Mouse (Mus musculus) midbrain, postnatal 0 days (tissue): ENCODE measurements at regions not wholly inside any gene's neighbourhood (a gene's known extent, or its start where the extent isn't known, plus 50 kb on each side); places are given as distances from the start of the nearest gene placed in this dataset.

ENCODE experiments used
- ATAC-seq: fragments of 200-750 bp; cut with Nextera tagmentation; 2 replicates; pipeline ENCODE4 v1.8.0; 2017; ENCODE audit warnings: moderate number of reproducible peaks, mild to moderate bottlenecking, moderate TSS enrichment, moderate library complexity; ENCODE audit not compliant: low FRiP score
- DNase-seq: peaks from one replicate; pipeline ENCODE4 v3.0.0-alpha.2; 2015; ENCODE audit warnings: low spot score
- H3K27ac ChIP-seq: fragments of 300-500 bp; sonication (generic); 2 replicates; pipeline ENCODE4 v1.5.1; 2014; ENCODE audit warnings: low read depth, mild to moderate bottlenecking, low read length, mixed read lengths
- H3K27me3 ChIP-seq: fragments of 300-500 bp; sonication (generic); 2 replicates; pipeline ENCODE4 v1.6.1; 2014; ENCODE audit warnings: low read length, control low read depth, mixed read lengths; ENCODE audit not compliant: insufficient read depth
- H3K36me3 ChIP-seq: fragments of 300-500 bp; sonication (generic); 2 replicates; pipeline ENCODE4 v1.6.1; 2014; ENCODE audit warnings: low read length, control low read depth, mixed read lengths; ENCODE audit not compliant: insufficient read depth
- H3K4me1 ChIP-seq: fragments of 300-500 bp; sonication (generic); 2 replicates; pipeline ENCODE4 v1.6.1; 2014; ENCODE audit warnings: mild to moderate bottlenecking, control low read depth, antibody characterized with exemption, low read length, mixed read lengths; ENCODE audit not compliant: insufficient read depth
- H3K4me2 ChIP-seq: fragments of 300-500 bp; sonication (generic); 2 replicates; pipeline ENCODE4 v1.6.1; 2014; ENCODE audit warnings: low read depth, mild to moderate bottlenecking, low read length, mixed read lengths; ENCODE audit not compliant: poor library complexity, severe bottlenecking
- H3K4me3 ChIP-seq: fragments of 300-500 bp; sonication (generic); 2 replicates; pipeline ENCODE4 v1.5.1; 2014; ENCODE audit warnings: low read depth, mild to moderate bottlenecking, low read length, moderate library complexity
- H3K9ac ChIP-seq: fragments of 300-500 bp; sonication (generic); replicated peaks from 2 replicates; pipeline ENCODE4 v1.6.1; 2014; ENCODE audit warnings: mild to moderate bottlenecking, low read length, moderate library complexity, mixed read lengths; ENCODE audit not compliant: poor library complexity, severe bottlenecking
- H3K9me3 ChIP-seq: fragments of 300-500 bp; sonication (generic); 2 replicates; pipeline ENCODE4 v1.6.1; 2016; ENCODE audit warnings: low read length, control low read depth
- CTCF ChIP-seq: IDR thresholded peaks from 2 replicates; pipeline ENCODE4 v1.5.1; 2016; ENCODE audit warnings: antibody characterized with exemption, mild to moderate bottlenecking
- WGBS: fragments of 180-500 bp; shearing (Covaris S2); extraction: QIAGEN DNeasy Blood & Tissue Kit; methylation state at CpG from one replicate; pipeline ENCODE4 v1.1.7; 2014; 5-methylcytosine and 5-hydroxymethylcytosine counted together

DNA sequence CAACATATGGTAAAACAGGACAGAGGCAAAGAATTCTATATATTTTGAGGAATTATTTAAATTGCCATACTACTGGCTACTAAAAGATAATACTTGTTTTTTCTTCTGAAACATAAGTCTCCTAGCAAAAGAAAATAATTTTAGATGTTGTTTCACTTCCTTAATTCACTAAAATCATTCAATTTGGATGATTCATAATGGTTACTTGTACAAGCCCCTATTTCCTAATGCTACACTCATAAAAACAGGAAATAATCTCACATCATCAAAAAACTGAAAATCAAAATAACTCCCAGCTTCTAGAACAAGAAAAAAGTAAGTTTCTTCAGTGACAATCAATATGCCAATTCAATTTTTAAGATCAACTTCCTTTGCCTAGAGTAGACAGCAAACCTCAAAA, 951.6 kb upstream of the B3galt2 start:
- H3K27me3 ChIP-seq = no peaks in the 10 kb centered on the region

DNA sequence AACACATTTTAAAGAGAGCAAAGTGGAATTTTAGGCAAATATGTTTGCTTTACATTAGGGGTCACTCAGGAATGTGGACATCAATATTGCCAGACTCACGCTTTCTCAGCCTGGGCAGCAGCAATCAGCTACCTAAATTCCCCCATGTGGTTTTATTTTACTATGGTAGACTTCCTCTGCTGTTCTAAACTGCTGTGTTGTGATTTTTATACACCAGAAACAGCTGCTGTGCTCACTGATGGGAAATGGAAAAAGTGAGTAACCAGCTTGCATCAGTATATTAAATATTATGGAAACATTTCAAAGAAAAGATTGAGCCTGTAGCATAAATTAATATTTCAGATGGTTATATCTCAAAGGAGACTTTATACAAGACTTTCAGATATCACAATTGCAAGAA, 945.3 kb upstream of the B3galt2 start:
- H3K27ac ChIP-seq = no peak overlapping the region
- no peaks in the 10 kb centered on the region for H3K9me3 ChIP-seq
- DNase-seq (no peak), ATAC-seq (no peak)
- H3K27me3 ChIP-seq = no peaks in the 10 kb centered on the region
- TF ChIP-seq CTCF = no peak
- H3K4me1 ChIP-seq = no peaks in the 10 kb centered on the region
- no peaks in the 10 kb centered on the region for H3K36me3 ChIP-seq
- H3K4me2 ChIP-seq = no peak overlapping the region
- no peak overlapping the region for H3K9ac ChIP-seq
- H3K4me3 ChIP-seq = no peak overlapping the region
- WGBS = 77% methylated on average over 1 of the region's 1 CpGs

More for the DNA sequence above, 951.6 kb upstream of the B3galt2 start:
- H3K4me3 ChIP-seq = no peak overlapping the region
- H3K27ac ChIP-seq = no peak overlapping the region
- H3K4me2 ChIP-seq = no peak overlapping the region
- DNase-seq = no peak
- H3K9me3 ChIP-seq = no peaks in the 10 kb centered on the region
- TF ChIP-seq CTCF = no peak
- H3K9ac ChIP-seq = no peak overlapping the region
- no peaks in the 10 kb centered on the region for H3K36me3 ChIP-seq
- H3K4me1 ChIP-seq = no peaks in the 10 kb centered on the region
- ATAC-seq = no peak

DNA sequence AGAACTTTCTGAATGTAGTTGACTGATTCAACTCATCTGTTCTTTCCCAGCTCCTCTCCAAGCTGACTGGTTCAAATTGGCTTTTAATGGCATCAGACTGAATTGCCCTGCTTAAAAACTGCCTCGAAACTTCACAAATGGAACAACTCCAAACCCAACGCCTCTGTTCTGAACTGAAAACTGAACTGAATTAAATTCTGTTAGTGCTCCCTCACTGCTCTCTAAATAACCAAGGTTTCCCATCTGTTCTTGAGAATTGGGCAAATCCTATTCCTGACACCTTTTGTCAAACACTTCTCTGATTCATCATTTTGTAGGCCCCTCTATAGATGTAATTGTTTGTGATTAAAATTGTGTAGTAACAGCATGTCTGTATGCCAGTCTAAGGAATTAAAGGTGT, 932.2 kb upstream of the B3galt2 start:
- no peak for DNase-seq
- Histone ChIP-seq H3K4me2 (no peak overlapping the region), H3K4me1 (no peaks in the 10 kb centered on the region), H3K27ac (no peak overlapping the region), H3K27me3 (no peaks in the 10 kb centered on the region), H3K4me3 (no peak overlapping the region), H3K9me3 (no peaks in the 10 kb centered on the region), H3K36me3 (no peaks in the 10 kb centered on the region), H3K9ac (no peak overlapping the region)
- no peak for TF ChIP-seq CTCF
- no peak for ATAC-seq
- 76% methylated on average over 2 of the region's 2 CpGs for WGBS

DNA sequence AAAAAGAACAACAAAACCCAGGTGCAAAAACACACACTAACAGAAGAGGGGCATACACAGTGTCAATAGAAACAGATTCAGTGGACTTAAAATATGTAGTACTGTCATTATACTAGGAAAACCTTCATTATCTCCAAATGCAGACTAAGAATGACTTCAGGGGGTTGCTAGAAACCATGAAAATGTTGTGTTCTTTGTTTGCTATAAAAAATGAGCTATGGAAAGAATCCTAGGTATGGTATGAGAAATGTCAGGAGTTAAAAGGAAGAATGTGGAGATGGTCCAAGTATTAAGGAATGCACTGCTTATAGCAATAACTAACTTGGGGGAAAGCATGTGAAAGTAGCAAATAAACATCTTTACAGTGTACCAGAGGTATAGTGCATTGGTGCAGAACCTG, 910.2 kb upstream of the B3galt2 start:
- no peak overlapping the region for H3K27ac ChIP-seq
- H3K9ac ChIP-seq = no peak overlapping the region
- no peaks in the 10 kb centered on the region for H3K9me3 ChIP-seq
- no peak for DNase-seq
- no peak overlapping the region for H3K4me3 ChIP-seq
- TF ChIP-seq CTCF = no peak
- no peaks in the 10 kb centered on the region for H3K27me3 ChIP-seq
- no peaks in the 10 kb centered on the region for H3K36me3 ChIP-seq
- no peaks in the 10 kb centered on the region for H3K4me1 ChIP-seq
- no peak overlapping the region for H3K4me2 ChIP-seq
- no peak for ATAC-seq

DNA sequence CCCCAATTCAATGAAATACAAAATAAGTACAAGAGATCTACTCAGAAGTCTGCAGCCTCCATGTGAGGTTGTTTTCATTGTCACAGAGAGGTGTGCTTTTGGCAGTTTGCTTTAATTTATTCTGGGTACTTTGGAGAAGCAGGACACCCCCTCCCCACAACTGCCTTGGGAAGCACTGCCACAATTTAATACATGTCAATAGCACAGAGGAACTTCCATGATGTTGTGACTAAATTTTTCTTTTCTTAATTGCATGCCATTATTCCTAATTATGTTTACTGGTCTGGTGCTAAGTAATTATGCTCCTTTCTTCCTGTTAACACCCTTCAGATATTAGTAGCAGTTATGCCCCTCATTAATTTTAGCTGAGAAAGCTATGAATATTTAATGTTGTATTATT, 906.4 kb upstream of the B3galt2 start:
- DNase-seq = no peak
- Histone ChIP-seq H3K9me3 (no peaks in the 10 kb centered on the region), H3K9ac (no peak overlapping the region), H3K36me3 (no peaks in the 10 kb centered on the region), H3K4me1 (no peaks in the 10 kb centered on the region), H3K4me2 (no peak overlapping the region), H3K4me3 (no peak overlapping the region), H3K27me3 (no peaks in the 10 kb centered on the region), H3K27ac (no peak overlapping the region)
- ATAC-seq = no peak
- no peak for TF ChIP-seq CTCF

DNA sequence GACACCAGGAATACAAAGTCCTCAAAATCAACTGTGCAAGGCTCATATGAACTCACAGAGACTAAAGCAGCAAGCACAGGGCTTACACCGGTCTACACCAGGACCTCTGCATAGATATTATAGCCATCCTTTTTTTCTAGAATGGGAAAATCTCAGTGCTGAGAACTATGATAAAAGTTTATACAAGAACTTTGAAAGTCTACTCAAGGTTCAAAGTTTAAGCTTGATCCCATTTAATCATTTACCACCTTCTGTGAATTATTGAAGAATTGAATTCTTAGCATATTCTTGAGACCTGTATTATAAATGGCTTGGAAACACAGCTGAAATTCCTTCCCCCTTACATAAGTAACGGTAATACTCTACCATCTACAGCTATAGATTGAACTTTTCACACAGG, 902.1 kb upstream of the B3galt2 start:
- WGBS = 93% methylated on average over 2 of the region's 2 CpGs
- no peak for ATAC-seq

DNA sequence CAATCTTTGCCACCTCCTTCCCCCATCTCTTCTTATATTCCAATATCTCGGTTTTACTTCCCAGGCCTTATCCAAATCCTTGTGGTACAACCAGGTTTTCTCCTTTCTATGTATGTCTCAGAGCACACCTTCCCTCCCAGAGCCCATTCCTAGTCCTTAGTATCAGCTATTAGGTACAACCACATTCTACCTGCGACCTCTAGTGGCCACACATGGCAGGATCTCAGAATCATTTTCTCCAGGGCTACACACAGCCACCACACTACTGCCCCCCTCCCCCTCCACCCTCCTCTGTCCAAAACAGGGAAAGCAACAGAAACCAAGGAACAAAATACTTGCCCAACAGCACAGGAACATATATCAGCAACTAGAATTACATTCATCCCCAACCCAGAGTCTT, 898.2 kb upstream of the B3galt2 start:
- 21% methylated on average over 2 of the region's 2 CpGs for WGBS
- no peak overlapping the region for H3K9ac ChIP-seq
- no peak overlapping the region for H3K4me3 ChIP-seq
- H3K4me1 ChIP-seq = no peaks in the 10 kb centered on the region
- peak; percentile 56 for TF ChIP-seq CTCF
- ATAC-seq (no peak), DNase-seq (peak; percentile 39)
- H3K27me3 ChIP-seq = no peaks in the 10 kb centered on the region
- no peaks in the 10 kb centered on the region for H3K9me3 ChIP-seq
- H3K36me3 ChIP-seq = no peaks in the 10 kb centered on the region
- no peak overlapping the region for H3K27ac ChIP-seq
- H3K4me2 ChIP-seq = no peak overlapping the region

More for the DNA sequence above, 902.1 kb upstream of the B3galt2 start:
- H3K4me2 ChIP-seq = no peak overlapping the region
- H3K27ac ChIP-seq = no peak overlapping the region
- H3K4me3 ChIP-seq = no peak overlapping the region
- no peaks in the 10 kb centered on the region for H3K27me3 ChIP-seq
- H3K4me1 ChIP-seq = no peaks in the 10 kb centered on the region
- no peak for TF ChIP-seq CTCF
- H3K9me3 ChIP-seq = no peaks in the 10 kb centered on the region
- no peak for DNase-seq
- H3K9ac ChIP-seq = no peak overlapping the region
- H3K36me3 ChIP-seq = no peaks in the 10 kb centered on the region
